Mouse (Mus musculus): ENCODE measurements around the gene Vasn. TPM values are rescaled to one million over a fixed set of nuclear protein-coding genes. Genes with fewer than 3 reads are reported as not detected.

Vasn gene
- polyA plus RNA-seq (2012), result 5.5 and 6.5 TPM in 2 replicates

DNA sequence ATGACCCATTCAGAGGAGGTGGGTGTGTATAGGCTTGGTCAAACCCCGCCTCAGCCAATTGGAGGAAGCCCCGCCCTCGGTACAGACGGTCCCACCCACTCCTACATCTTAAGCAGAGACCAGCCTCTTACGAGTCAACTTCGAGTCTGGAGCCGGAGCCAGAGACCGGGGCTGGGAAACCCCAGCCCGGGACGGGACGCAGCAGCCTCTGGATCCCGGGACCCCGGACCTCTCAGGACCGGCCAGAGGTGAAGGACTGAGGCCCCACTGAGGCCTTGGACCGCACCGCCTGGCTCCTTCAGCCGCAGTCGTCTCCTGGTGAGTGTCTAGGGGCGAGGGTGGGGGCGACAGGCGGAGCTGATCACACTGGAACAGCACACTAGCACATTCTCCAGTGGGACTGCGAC lies at the start of gene Vasn, which contains the start of gene Dnaja3:
Gene Vasn (plus strand): TSS at position 111 of the 407 bp plus-strand sequence.
Gene Dnaja3 (plus strand): TSS at position 159 of the 407 bp plus-strand sequence.

DNA sequence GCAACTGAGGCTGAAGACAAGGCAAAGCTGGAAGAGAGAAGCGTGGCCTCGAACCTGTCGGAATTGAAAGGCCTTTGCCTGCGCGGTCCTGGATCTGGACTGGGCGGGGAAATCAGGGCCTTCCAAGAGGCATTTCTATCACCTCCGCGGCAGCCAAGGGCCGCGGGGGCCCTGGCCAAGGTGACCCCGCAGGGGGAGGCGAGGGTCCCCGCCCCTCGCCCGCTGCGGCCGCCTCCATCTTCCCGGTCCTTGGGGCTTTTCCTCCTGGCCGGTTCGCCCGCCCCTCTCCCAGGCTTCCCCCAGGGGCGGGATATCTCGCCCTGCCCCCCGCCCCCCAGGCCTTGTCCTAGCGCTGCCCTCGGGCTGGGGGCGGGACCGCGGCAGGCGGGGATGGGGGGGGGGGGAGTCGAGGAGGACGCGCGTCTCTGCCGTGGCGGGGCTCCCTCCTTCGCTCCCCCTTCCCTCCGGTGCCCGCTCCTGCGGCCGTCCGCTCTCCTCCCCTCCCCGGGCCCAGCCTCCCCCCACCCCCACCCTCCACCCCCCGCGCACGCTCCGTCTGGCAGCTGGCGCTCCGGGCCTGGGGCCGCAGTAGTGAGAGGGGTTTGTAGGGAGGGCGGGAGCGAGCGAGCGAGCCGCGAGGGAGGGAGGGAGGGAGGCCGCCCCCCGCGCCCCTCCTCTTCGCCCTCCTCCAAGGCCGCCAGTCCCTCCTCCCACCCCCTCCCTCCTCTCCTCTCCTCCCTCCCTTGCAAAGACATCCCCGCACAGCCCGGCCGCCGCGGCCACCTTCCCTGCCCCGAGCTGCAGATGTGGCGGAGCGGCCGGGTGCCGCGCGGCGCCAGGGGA lies 45.5 kb upstream of the Vasn start, which contains the start of gene Glis2:
Gene Glis2 (plus strand): TSS at position 743 of the 843 bp plus-strand sequence.

DNA sequence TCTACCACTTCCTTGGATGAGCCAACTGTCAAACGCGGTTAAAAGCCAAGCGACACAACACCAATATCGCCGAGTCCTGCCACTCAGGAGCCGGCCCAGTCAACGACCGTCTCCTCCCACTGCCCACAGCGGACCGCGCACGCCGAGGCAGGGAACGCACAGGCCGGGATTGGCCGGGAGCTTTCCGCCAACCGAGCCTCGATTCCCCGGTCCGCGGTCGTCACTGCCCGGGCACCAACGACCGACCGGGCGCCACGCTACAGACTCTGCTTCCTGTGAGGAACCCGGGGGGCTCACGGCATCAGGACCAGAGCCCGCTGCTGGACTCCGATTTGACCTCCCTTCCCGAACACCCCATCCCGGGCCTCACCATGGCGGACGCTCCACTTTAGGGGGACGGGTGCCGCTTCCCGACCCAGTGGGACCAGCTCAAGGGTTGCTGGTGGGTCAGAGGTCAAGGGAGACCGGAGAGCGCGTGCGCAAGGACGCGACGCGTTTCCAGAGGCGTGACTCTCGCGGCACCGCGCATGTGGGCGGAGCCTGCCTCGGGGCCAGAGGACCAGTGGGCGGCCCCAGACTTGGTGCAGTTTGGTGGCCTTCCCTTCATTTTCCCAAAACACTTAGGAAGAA lies 15.1 kb upstream of the Vasn start, which contains the start of gene Pam16:
Gene Pam16 (minus strand): TSS at position 508 of the 630 bp plus-strand sequence.

DNA sequence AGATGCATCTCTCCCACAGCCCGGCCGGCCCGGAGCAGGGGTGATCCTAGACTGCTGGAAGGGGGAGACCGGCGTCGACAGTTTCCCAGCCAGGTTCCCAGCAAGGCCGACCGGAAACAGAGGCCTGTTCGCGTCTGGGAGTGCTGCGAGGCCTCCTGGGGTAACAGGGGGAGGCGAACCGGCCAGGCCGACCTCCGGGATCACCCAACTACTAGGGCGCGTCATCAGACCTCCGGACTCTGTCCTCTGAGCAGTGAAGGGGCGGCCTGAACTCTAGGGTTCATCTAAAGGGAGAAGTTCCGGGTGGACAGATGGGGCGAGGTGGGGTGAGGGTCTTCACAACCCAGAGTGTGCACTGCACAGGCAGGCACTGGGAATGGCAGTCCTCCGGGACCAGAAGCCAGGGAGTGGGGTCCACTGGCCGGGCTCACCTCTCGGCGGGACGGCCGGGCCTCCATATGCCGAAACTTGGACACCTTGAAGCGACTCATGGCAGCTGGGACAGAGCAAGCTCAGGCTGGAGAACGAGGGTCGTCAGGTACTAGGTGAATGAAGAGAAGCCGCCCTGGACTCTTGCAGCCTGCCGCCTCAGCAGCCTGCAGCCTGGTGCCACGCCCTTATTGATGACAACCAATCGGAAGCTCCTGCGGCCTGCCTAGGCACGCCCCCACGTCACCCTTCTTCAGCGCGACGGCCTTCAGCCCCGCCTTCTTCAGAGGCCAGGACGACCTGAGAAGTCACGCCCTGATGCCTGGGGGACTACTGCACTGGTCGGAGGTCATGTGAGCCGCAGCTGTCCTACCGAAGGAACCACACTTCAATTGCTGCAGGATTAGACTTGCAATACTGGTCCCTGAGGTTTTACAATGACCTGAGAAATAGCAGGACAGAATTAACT lies 39.6 kb downstream of the Vasn start, which contains the start of gene Coro7:
Gene Coro7 (minus strand): TSS at position 657 of the 898 bp plus-strand sequence.

Other genes starting within 250 kb of the Vasn start
- 1.2 and 1.9 TPM in 2 replicates for gene Adcy9, start 219.4 kb upstream of the Vasn start, polyA plus RNA-seq (2012)
- 2.9 and 3.6 TPM in 2 replicates for gene Srl, start 98.1 kb upstream of the Vasn start, polyA plus RNA-seq (2012)
- 82.7 and 93.5 TPM in 2 replicates for gene Tfap4, start 80.1 kb upstream of the Vasn start, polyA plus RNA-seq (2012)
- 3.8 and 5.1 TPM in 2 replicates for gene Glis2, start 45.2 kb upstream of the Vasn start, polyA plus RNA-seq (2012)
- gene Pam16, start 15.0 kb upstream of the Vasn start, polyA plus RNA-seq (2012), result 31.1 and 37.2 TPM in 2 replicates
- 14.1 and 16.5 TPM in 2 replicates for gene Dnaja3, start within 50 bp of the Vasn start, polyA plus RNA-seq (2012)
- 391 and 400 TPM in 2 replicates for gene Coro7, start 39.8 kb downstream of the Vasn start, polyA plus RNA-seq (2012)
- gene Nmral1, start 79.4 kb downstream of the Vasn start, polyA plus RNA-seq (2012), result 15.7 and 20.6 TPM in 2 replicates
- 13.0 and 14.7 TPM in 2 replicates for gene Hmox2, start 86.4 kb downstream of the Vasn start, polyA plus RNA-seq (2012)
- 37.4 and 39.7 TPM in 2 replicates for gene Cdip1, start 150.4 kb downstream of the Vasn start, polyA plus RNA-seq (2012)
- not detected in 2 replicates for gene 4930562C15Rik, start 195.5 kb downstream of the Vasn start, polyA plus RNA-seq (2012)
- gene Ubald1, start 240.4 kb downstream of the Vasn start, polyA plus RNA-seq (2012), result 306 and 321 TPM in 2 replicates
- gene Mgrn1, start 246.3 kb downstream of the Vasn start, polyA plus RNA-seq (2012), result 26.9 and 28.9 TPM in 2 replicates